Mouse (Mus musculus): Measurements from ENCODE around the gene P2ry2.

The P2ry2 gene

GRCm38 (mm10) chr7:100990636-100991311 lies 21.9 kb downstream of the P2ry2 start:
- DNase-seq (ENCODE audit: extremely low read depth, low read depth, low spot score) = no peak

- no peak for DNase-seq (ENCODE audit: extremely low read depth, low read depth, low spot score)
Observed at GRCm38 (mm10) chr7:100988092-100988491, 24.6 kb downstream of the P2ry2 start.

DNA sequence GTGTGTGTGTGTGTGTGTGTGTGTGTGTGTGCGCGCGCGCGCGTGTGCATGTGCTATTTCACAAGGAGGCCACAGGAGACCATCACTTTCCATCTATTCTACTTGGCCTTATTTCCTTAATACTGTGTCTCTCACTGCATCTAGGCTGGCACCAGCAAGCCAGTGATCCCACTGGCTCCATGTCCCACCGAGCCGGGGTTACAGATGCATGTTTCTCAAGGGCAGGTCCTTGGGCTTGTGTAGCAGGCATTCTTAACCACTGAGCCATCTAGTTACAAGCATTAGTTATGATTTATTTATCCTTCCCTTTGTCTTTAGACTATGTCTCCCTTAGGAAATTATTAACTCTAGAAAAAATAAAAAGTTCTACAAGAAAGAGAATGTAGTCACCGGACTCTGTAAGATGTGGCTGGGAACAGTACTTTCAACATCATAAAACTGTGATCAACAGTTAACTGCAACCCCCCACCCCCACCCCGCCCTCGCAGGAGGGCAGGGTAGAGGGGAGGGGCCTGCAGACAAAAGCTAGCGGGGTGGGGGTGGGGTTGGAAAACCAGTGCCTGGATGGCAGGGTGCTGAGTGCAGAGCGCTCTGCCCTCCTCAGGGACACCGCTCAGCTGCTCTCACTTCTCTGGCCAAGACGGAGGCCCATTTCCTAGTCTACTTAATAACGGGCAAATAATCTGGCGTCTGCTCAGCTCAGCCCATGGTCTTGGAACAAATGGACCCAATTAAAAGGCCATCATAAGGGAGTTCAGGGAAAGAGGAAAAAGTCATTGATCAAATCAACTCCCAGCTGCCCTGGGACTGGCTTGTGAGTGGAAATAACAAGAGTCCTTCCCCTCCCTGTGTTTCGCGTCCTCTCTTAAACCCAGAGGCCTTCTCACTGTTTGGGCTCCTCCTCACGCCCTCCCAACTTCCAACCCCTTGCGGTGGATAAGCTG lies 27.9 kb downstream of the P2ry2 start:
- DNase-seq (ENCODE audit: extremely low read depth, low read depth, low spot score) = no peak

GRCm38 (mm10) chr7:100979175-100979574 lies 33.5 kb downstream of the P2ry2 start:
- DNase-seq (ENCODE audit: extremely low read depth, low read depth, low spot score) = no peak

GRCm38 (mm10) chr7:100978171-100978570 lies 34.5 kb downstream of the P2ry2 start:
- DNase-seq (ENCODE audit: extremely low read depth, low read depth, low spot score) = no peak

GRCm38 (mm10) chr7:100974135-100974903 lies 38.3 kb downstream of the P2ry2 start, which contains the start of gene P2ry6:
Gene P2ry6 (minus strand): TSS chr7:100974649.
- no peak for DNase-seq (ENCODE audit: extremely low read depth, low read depth, low spot score)

DNA sequence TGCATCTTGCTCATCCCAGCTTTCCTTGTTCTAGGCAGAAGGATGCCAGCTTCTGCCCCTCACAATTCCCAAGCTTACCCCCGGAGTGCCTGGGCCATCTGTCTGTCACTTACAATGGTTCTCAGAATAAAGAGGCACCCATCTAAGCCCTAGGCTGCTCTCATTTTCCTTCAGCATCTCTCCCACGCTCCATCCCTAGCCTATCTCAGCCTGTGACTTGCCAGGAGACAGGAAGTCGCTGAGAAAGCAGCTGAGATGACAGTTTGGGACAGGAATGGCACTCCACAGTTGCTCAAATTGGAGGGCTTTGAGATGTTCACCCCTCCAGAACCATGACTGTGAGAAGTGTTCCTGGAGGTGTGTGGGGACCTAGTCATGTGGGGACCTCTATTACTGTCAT lies 39.8 kb downstream of the P2ry2 start:
- DNase-seq (ENCODE audit: extremely low read depth, low read depth, low spot score) = no peak

DNA sequence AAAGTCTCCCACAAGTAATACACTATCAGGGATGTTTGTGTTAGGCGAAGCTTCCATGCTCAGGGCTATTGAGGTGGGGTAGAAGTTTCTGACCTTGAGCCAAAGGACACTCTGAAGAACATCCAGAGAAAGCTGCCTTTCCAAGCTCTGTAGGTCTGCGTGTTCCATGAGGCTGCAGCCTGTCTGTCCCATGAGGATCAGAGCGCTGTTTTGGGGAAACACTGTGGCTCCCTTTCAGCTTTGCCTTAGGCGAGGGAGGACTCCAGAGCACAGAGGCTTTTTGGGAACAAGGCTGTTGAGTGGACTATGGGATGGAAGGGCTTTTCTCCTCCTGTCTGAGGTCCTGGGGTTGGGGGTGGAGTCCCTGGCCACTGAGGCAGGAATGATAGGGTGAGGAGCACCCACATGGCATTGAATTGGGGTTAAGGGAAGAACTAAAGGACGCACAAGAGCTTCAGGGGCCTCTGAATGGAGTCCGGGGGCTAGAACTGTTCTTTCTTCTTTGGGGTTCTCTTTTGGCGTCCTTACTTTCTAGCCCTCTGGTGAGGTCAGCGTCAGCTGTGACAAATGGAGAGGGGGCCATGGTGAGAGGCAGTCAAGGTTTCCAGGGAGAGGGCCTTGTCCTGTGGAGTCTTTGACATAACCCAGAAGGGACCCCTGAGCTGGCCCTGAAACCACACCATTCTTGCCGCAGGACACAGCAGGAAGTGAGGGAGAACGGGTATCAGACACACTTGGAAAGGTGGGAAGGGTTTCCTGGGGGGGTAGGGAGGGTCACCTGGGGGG lies 43.6 kb downstream of the P2ry2 start:
- DNase-seq (ENCODE audit: extremely low read depth, low read depth, low spot score) = no peak

DNA sequence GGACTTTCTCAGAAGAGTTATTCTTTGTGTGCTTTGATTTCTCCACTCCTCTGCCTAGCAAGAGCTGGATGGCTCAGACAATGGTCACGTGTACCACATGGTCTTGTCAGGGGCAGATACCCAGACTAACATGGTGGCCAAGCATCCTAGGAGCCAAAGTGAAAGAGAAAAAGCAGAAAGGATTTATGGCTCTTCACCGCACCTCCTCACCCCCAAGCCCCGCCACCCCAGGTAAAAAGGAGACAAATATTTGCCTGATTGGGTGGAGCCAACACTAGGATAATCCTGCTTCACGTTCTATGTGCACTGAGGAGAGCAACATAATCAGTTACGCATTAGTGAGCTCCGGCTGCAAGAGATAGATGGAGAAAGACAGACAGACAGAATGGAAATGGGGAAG lies 44.3 kb downstream of the P2ry2 start:
- DNase-seq (ENCODE audit: extremely low read depth, low read depth, low spot score) = no peak

DNA sequence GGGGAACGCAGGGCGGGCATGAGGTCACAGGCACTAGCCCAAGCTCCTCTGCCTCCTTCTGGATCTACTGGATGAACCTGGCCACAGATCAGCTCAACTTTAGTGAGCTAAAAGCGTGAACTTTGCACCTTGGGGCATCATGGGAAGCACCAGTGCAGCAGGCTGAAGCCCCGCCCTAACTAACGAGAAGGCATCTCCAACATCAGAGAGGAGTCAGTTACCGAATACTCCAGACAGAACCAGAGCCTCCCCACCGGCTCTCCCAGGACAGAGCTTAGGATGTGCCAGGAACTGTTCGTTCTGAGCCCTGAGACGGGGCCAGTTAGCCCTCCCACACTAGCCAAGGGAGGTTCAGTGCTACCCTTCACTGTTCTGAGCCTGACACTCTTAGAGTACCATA lies 44.8 kb downstream of the P2ry2 start:
- DNase-seq (ENCODE audit: extremely low read depth, low read depth, low spot score) = no peak

DNA sequence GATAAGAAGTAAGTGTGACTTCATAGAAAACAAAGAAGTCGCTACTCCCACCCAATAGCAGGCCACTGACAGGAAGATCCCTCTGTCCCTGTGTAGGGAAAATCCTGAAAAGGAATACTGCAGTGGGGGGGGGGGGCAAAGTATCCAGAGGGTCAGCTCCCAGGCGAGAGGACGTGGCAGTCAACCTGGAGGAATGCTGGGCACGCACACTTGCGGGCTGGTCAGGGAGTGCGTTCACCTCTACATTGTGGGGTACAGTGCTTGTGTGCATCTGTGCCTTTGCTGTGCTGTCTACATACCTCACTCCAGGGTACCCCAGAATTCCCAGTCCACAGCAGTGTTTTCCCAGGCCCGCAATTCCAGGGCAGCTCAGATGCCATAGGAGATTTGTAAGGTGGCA lies 46.7 kb downstream of the P2ry2 start:
- DNase-seq (ENCODE audit: extremely low read depth, low read depth, low spot score) = no peak

DNA sequence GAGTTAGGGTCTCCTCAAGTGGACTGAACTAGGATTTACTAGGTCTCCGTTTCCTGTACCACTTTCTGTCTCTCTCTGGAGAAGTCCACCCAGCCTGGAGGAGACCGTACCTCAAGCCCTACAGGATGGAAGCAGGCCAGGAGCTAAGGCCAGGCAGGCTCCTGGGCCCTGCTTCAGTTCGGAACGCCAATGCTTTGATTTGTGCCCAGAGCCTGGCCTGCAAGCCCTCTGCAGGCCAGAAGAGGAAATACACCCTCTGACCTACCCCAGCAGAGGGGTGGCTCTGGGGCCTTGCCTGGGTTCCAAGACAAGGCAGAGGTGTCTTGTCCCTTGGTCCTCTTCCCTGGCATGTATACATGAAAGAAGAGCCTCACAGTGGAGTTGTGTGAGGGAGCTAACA lies 47.6 kb downstream of the P2ry2 start:
- DNase-seq (ENCODE audit: extremely low read depth, low read depth, low spot score) = no peak

DNA sequence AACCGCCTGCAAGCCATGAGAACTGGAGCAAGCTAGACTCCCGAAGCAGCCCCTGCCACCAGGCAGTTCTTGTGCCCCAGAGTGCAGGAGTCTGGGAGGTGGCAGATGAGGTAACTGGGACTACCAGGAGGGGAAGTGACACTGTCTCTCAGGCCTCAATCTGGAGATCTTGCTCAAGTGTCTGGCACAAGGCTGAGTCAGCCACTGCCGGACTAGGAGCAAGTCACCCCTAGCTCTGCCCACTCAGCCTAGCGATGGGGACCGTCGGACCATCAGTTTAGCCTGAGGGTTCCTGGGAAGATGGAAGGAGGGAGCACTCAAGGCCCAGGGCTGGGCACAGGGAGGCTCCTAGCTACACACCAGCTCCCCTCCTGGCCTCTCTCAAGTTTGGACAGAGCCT lies 48.4 kb downstream of the P2ry2 start:
- DNase-seq (ENCODE audit: extremely low read depth, low read depth, low spot score) = no peak

GRCm38 (mm10) chr7:100963381-100963780 lies 49.3 kb downstream of the P2ry2 start:
- no peak for DNase-seq (ENCODE audit: extremely low read depth, low read depth, low spot score)

DNA sequence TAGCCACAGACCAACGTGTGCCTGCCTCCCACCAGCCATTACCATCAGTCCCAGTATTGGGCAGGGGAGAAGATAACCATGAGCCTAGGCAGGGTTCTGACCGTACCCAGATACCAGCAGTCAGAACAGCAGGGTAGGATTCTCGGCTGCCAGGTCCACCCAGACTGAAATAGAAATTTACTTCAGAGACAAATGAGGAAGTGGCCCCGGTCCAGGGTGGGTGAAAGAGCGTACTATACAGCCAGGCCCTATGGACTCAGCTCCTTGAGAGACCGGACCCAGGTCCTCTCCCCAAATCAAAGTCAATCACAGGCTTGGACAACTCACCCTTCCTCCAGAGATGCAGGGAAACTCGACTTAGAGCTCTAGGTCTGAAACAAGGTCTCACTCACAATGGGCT lies 51.5 kb downstream of the P2ry2 start:
- no peak for DNase-seq (ENCODE audit: extremely low read depth, low read depth, low spot score)

GRCm38 (mm10) chr7:100960462-100960861 lies 52.2 kb downstream of the P2ry2 start:
- no peak for DNase-seq (ENCODE audit: extremely low read depth, low read depth, low spot score)

DNA sequence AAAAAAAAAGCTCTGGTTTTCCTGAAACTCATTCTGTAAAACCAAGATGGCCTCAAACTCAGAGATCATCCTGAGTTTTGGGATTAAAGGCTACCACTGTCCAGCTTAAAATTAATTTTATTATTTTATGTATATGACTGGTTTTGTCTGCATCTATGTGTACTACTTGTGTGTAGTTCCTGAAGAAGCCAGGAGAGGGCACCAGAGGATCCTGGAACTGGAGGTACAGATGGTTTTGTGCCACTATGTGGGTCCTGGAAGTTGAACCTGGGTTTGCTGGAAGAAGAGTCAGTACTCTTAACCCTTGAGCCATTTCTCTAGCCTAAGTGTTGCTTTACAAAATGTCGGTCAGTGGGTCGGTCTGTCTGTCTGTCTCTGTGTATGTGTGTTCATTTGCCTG lies 54.2 kb downstream of the P2ry2 start:
- DNase-seq (ENCODE audit: extremely low read depth, low read depth, low spot score) = no peak

DNA sequence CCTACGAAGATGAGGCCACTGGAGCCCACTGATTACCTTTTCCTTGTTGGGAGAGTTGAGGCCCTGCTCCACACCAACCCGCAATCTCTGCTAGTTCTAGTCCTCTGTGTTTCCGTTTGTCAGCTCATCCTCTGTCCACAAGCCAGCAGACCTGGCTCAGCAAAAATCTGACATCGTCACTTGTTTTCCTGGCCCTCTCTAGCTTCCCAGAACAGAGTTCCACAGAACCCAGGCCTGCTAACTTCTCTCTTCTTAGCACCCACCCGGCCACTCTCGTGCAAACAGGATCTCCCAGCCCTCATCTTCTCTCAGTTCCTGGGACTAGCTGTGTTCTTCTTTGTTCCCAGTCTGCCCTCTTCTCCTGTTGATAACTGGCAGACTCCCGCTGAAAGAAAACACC lies 60.0 kb downstream of the P2ry2 start:
- no peak for DNase-seq (ENCODE audit: extremely low read depth, low read depth, low spot score)

DNA sequence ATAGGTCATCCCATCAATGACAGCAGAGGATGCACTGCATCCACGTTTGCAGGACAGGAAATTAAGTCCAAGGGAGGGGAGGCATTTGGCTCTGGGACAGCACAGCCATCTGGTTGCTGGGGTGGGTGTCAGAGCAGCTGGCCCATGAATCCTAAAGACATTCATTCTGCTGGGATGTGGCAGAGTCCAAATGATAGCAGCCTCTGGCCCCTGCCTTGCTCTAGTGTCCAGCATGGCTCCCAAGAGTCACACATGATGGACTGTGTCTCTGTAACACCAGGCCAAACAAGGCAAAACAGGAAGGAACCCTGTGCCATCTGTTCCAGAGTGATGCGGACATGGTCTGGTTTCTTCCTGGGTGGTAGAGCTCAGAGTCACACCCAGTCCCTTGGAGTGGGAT lies 60.8 kb downstream of the P2ry2 start:
- no peak for DNase-seq (ENCODE audit: extremely low read depth, low read depth, low spot score)

GRCm38 (mm10) chr7:100950481-100951010 lies 62.1 kb downstream of the P2ry2 start:
- DNase-seq (ENCODE audit: extremely low read depth, low read depth, low spot score) = no peak
